Mouse (Mus musculus) neutrophil, adult 5-6 weeks (primary cell): ENCODE data around the gene Rnaseh2c. TPM values are rescaled to one million over a fixed set of nuclear protein-coding genes. Genes with fewer than 3 reads are reported as not detected.

Experiments used
- ATAC-seq: fragments of 151-379, 151-347 bp; 2 replicates; pipeline ENCODE4 v1.8.0; 2017; ENCODE audit warnings: mild to moderate bottlenecking, moderate TSS enrichment; ENCODE audit not compliant: insufficient number of reproducible peaks, poor library complexity, low FRiP score, severe bottlenecking; ENCODE audit errors: extremely low read depth
- total RNA-seq: library from RNA; stranded (forward); fragments of 200-1000 nt; gene quantifications from 2 replicates; pipeline ENCODE4 v1.2.3, GENCODE M21; 2017

Rnaseh2c gene
- total RNA-seq, 1 experiment from 2014 or later, result 50.5 TPM

- no peak for ATAC-seq
Observed at GRCm38 (mm10) chr19:5652570-5652969, 50.9 kb downstream of the Rnaseh2c start.

DNA sequence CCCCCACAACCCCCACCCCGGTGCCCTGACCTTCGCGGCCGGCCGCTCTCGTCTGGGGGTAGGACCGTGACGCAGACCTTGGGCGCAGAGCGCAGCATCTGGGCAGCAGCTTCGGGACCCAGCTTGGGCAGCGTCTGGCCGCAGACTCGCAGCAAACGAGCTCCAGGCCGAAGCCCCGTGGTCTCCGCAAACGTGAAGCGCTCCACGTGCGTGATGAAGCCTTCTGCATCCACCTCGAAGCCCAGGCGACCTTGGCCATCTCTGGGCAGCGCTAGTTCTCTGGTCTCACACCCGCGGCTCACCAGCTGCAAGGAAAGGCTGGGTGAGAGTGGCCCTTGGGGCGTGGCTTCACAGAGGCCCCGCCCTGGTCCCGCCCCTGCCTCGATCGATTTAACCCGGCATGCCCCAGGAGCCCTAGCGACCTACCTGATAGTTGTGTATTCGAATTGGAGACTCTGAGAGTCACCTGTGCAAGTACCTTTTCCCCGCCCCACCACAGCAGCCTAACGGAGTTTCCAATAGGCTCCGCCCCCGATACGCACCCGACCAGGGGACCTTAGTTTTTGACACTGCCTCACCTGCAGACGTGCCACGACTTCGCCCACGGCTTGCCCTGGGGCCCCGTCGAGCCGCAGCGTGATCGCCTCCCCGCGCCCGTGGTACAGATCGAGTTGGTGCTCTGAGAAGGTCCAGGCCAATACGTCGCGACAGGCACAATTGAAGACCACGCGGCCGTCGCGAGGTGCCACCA is 52.5 kb downstream of the Rnaseh2c start:
- no peak for ATAC-seq

- ATAC-seq, result no peak
Observed at GRCm38 (mm10) chr19:5654720-5655298, 53.1 kb downstream of the Rnaseh2c start.

Other genes starting within 250 kb of the Rnaseh2c start
- gene Eif1ad, start 235.1 kb upstream of the Rnaseh2c start, total RNA-seq, result 31.6 and 36.8 TPM in 2 replicates
- gene Banf1, start 234.7 kb upstream of the Rnaseh2c start, total RNA-seq, result 15.2 and 17.9 TPM in 2 replicates
- 135 and 147 TPM in 2 replicates for gene Sart1, start 213.2 kb upstream of the Rnaseh2c start, total RNA-seq
- 1.5 TPM in 1 of 2 replicates, not detected in the other for gene Tsga10ip, start 199.3 kb upstream of the Rnaseh2c start, total RNA-seq
- 91.6 and 100 TPM in 2 replicates for gene Drap1, start 176.9 kb upstream of the Rnaseh2c start, total RNA-seq
- 21.1 and 22.2 TPM in 2 replicates for gene AI837181, start 176.7 kb upstream of the Rnaseh2c start, total RNA-seq
- gene Fosl1, start 154.3 kb upstream of the Rnaseh2c start, total RNA-seq, result not detected in 2 replicates
- gene Ccdc85b, start 144.0 kb upstream of the Rnaseh2c start, total RNA-seq, result 2.3 and 2.8 TPM in 2 replicates
- 133 and 137 TPM in 2 replicates for gene Fibp, start 141.3 kb upstream of the Rnaseh2c start, total RNA-seq
- gene Ctsw, start 133.4 kb upstream of the Rnaseh2c start, total RNA-seq, result 11.1 and 11.2 TPM in 2 replicates
- 0.70 TPM in 1 of 2 replicates, not detected in the other for gene Efemp2, start 127.9 kb upstream of the Rnaseh2c start, total RNA-seq
- 19.0 and 22.0 TPM in 2 replicates for gene Mus81, start 113.5 kb upstream of the Rnaseh2c start, total RNA-seq
- 1,009 and 1,084 TPM in 2 replicates for gene Cfl1, start 111.4 kb upstream of the Rnaseh2c start, total RNA-seq
- gene 1700020D05Rik, start 98.1 kb upstream of the Rnaseh2c start, total RNA-seq, result 0.86 and 5.0 TPM in 2 replicates
- 7.4 and 11.3 TPM in 2 replicates for gene Snx32, start 91.3 kb upstream of the Rnaseh2c start, total RNA-seq
- 0.23 and 0.25 TPM in 2 replicates for gene Ovol1, start 41.2 kb upstream of the Rnaseh2c start, total RNA-seq
- gene Ap5b1, start 33.8 kb upstream of the Rnaseh2c start, total RNA-seq, result 14.6 and 18.0 TPM in 2 replicates
- gene Kat5, start 8.4 kb downstream of the Rnaseh2c start, total RNA-seq, result 77.8 and 89.0 TPM in 2 replicates
- gene Rela, start 35.6 kb downstream of the Rnaseh2c start, total RNA-seq, result 143 and 145 TPM in 2 replicates
- 199 and 249 TPM in 2 replicates for gene Sipa1, start 61.8 kb downstream of the Rnaseh2c start, total RNA-seq
- 64.1 and 65.3 TPM in 2 replicates for gene Map3k11, start 86.9 kb downstream of the Rnaseh2c start, total RNA-seq
- gene Pcnx3, start 87.0 kb downstream of the Rnaseh2c start, total RNA-seq, result 58.3 and 60.2 TPM in 2 replicates
- 1.7 and 2.3 TPM in 2 replicates for gene Kcnk7, start 102.5 kb downstream of the Rnaseh2c start, total RNA-seq
- gene Ehbp1l1, start 124.4 kb downstream of the Rnaseh2c start, total RNA-seq, result 88.8 and 91.8 TPM in 2 replicates
- gene Fam89b, start 127.8 kb downstream of the Rnaseh2c start, total RNA-seq, result 21.1 and 24.4 TPM in 2 replicates
- 0.35 TPM in 1 of 2 replicates, not detected in the other for gene Ltbp3, start 139.0 kb downstream of the Rnaseh2c start, total RNA-seq
- 35.9 and 44.0 TPM in 2 replicates for gene Scyl1, start 169.5 kb downstream of the Rnaseh2c start, total RNA-seq